Mouse (Mus musculus): ENCODE data around the gene Cacul1.
A peak's percentile ranks its signal among the peaks of the same experiment; 100 is the strongest.

Gene Cacul1

DNA sequence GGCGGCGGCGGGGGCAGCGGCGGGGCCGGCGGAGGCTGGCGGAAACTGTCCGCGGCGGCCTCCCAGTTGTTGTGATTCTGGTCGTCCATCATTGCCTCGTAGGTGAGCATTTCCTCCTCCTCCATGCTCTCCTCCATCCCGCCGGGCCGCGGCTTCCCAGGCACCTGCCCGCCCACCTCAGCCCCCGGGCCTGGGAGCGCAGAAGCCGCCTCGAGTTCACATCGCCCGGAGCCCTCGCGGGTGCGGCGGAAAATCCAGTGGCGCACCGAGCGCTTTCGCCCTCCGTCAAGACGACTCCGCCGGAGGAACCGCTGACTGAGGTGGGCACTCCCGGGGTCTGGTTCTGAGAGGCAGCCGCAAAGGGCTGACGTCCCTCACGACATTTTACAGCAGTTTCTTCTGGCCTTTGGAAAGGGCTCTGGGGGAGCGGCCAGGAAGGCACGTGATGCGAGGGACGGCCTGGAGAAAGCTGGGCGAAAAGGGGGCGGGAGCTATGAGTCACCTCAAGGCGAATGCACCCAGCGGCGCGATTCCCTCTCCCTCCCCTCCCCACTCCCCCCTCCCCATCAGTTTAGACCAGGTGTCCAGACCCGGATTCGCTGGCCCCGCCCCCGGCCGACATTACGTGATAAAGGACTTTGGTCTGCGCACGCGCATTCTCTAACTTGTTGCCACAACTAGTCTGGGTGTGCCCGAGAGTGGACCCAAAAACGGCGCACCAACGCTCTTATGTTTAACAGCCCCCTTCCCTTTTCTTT lies at the start of gene Cacul1:
TSS of gene Cacul1 (minus strand) at position 444 of the 758 bp plus-strand sequence.
- peak; percentile 98 for DNase-seq

DNA sequence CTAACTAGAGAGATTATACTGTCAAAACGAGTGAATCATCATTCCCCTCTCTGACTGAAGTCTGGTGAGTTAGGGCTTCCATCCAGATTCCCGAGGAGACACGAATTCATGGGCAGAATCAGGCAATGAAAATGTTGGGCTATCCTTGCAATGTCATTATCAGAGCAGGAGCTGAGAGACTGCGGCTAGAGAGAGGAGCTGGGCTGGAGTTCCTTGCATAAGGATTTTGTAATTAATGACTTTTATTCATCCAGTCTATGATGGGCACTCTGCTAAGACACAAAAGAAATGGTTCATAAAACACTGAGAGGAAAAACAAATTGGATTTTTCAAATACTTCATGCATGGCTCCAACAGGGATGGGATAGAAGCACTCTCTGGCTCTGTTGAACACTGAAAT lies 38.6 kb upstream of the Cacul1 start:
- DNase-seq, result no peak

DNA sequence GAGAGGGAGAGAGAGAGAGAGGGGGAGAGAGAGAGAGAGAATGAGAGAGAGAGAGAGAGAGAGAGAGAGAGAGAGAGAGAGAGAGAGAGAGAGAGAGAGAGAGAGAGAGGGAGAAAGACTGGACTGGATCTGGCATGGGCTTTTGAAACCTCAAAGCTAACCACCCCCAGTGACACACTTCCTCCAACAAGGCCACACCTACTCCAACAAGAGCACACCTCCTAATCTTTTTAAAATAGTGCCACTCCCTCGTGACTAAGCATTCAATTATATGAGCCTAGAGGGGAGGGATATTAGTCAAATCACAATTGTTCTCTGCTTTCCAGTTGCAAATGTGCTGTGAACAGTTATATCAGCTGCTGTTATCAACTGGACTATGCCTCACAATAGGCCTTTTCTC lies 36.2 kb upstream of the Cacul1 start:
- no peak for DNase-seq

DNA sequence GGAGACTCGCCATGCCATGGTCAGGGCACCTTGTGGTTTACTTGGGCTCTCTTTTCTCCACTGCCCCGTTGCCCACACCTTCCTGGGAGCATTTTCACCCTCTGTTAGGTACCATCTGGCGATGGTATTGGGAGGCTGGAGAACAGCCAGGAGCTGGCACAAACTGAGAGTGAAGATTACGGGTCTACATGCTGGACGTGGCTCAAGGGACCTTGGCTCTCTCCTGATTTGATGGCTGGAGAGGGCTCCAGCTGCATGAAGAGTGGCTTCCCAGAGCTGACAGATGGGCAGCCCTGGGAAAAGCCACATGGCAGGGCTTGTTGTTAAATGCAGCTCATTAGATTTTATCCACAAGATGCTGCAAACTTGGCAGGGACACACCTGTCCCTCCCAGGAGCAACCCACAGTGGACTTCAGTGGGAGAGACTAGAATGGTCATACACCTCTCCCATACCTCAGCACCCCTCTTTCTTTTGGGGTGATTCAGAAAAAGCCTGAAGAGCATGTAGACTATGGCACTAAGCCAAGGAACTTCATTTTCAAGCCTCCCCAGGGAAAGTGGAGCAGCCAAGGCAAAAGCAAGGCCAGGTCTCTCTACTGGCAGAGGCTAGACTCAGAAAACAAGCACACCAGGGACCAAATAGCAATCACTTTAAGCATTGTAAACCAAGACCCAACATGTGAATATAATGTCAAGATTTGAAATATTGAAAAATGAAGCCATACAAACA lies 34.8 kb upstream of the Cacul1 start:
- peak; percentile 32 for DNase-seq

DNA sequence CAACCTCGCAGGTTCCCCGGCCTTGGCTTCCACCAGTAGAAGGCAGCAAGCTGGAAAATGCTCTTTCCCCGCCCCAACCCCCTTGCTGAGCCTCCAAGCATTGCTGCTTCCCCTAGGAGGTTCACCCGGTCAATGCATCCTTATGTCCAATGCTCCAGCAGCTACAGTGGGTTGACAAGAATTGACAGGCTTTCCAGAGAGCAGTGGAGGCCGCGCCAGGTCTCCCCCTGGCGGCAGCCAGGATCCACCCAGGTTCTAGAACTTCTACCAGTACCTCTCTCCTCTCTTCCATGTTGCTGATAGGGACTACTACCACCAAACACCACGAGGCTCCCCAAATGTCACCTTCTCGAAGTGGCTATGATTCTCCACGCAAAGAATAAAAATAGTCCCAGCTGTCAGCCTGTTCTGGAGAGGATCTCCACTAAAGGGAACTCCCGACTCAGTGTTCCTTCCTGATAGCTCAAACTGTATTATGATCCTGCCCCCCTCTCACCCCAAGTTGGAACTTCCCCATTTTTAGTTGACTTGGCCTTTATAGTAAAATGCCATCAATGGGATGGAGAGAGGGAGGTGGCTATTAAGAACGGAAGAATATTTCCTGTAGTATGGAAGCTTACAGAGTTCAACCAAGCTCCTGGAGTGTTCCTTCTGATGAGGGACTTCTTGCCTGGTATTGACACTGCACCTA lies 30.8 kb upstream of the Cacul1 start:
- no peak for DNase-seq

DNA sequence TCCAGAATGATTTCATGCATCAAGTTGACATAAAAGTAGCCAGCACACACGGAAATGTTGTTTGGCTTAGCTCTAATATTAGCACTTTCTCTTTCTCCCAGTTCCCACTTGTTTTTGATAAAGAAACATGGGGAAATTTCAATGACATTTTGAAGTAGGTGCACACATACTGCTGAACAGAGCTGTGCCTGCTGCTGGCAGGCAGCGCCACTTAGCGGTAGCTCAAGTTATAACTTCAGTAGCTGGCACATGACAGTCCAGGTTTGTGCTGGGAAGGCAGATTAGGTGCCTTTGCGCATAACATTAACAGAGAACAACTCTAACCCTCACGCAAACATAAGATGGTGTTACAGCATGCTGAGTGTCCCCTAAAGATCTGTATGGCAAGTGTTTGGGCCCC lies 27.9 kb upstream of the Cacul1 start:
- DNase-seq, result peak; percentile 27

DNA sequence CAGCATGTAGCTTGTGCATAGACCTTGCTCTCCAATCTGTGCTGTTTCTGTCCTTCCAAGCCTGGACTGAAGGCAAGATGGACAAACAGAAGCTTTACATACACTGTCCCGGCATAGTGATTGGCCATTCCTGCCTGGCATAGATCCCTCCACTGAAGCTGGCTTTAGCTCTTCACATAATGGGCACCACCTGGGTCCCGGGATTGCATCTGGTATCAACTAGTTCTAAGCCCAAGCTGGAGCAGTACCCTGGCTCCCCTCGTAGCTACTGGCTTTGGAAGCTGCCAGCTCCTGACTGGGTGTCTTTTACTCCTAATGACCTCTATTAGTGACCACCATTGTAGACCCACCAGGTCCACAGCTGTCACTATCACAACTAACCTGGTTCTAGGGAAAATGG lies 22.8 kb upstream of the Cacul1 start:
- no peak for DNase-seq

DNA sequence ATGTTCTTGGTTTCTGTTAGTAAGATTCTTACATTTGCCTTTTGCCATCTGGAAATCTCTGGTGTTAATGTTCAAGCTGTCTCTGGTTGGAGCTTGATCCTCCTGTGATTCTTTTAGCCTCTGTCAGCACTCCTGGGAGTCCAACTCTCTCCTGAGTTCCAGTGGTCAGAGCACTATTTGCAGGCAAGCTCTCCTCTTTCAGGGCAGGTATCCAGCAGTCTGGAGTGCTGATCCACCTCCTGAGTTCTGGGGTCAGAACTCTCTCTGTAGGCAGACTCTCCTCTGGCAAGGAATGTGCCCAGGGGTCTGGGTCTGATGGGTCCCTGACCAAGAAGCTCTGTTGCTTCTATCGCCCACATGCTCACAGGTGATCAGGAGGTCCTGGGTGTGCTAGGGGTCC lies 21.2 kb upstream of the Cacul1 start:
- peak; percentile 78 for DNase-seq

DNA sequence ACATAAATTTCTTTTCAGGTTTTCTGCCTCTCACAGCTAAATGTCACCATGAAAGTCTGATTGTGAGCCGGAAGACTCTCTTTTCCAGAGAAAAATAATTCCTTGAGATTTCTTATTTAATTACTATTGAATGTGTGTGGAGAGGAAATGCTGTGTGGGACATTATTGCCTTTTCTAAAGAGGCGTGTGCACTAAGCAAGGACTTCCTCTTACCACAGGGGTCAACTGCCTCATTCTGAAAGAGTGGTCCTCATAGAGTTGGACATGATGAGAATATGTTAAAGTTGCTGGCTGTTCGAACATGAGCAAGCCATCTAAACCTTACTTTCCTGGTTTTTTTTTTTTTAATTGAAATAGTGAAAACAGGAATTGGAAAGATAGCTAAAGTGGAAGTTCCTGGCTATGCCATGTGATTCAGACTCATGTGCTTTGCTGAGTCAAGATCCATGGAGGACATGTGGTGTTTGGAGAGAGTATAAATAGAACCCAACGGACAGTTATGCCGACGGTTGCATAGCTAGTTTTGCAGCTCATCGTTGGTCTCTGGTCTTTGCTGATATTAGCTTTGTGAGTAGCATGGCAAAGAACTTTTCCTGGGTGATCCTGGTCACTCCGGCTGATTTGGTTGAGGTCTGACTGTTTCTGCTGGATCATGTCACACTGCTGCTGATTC lies 17.3 kb upstream of the Cacul1 start:
- DNase-seq, result no peak

DNA sequence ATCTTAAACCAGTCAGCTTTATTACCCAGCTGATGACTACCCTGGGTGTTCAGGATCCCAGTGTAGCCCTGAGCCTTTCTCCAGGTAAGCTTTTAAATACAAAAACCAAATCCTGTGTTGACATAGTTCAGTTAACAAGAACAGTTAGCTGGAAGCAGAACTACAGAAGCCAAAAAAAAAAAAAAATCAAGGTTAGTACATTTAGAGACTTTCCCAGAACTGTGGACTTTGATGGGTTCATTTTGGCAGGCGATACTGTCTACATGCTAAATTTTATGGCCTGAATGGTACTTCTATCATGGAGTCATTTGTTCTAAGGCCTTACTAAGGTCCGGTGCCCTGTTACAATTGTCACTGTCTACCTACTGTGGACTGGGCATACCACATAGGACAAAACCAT lies 8.8 kb upstream of the Cacul1 start:
- no peak for DNase-seq

DNA sequence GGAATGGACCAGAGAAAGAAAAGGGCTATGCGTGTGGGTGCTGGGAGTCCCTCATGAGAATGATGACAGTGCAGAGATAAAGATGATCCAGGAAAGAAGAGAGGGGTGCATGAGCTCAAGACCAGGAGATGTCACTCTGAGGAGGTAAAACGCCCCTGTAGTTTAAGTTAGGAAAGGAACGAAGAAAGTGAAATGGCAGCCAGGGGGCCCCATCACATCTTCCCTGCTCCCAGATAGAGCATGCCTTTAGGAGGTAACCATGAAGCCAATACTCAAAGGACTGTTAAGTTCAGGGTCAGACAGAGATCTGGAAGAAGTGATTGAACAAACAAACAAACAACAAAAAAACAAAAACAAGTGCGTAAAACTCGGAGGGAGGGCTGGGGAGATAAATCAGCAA lies 5.8 kb upstream of the Cacul1 start:
- DNase-seq, result no peak

DNA sequence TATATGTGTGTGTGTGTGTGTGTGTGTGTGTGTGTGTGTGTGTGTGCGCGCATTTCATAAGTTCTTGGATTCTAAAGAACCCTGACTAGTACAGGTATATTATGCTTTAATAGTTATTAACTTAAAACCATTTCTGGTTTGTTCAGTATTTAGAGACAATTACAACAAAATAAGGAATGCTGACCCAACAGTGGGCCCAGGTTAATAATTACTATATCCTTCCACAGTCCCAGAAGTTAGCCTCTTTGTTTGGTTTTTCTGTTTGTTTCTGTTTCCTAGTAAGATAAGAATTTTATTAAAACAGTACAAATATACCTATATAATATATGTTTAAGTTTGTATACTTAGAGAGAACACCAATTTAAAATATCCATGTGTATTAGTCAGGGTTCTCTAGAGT lies 2.4 kb upstream of the Cacul1 start:
- DNase-seq, result no peak

DNA sequence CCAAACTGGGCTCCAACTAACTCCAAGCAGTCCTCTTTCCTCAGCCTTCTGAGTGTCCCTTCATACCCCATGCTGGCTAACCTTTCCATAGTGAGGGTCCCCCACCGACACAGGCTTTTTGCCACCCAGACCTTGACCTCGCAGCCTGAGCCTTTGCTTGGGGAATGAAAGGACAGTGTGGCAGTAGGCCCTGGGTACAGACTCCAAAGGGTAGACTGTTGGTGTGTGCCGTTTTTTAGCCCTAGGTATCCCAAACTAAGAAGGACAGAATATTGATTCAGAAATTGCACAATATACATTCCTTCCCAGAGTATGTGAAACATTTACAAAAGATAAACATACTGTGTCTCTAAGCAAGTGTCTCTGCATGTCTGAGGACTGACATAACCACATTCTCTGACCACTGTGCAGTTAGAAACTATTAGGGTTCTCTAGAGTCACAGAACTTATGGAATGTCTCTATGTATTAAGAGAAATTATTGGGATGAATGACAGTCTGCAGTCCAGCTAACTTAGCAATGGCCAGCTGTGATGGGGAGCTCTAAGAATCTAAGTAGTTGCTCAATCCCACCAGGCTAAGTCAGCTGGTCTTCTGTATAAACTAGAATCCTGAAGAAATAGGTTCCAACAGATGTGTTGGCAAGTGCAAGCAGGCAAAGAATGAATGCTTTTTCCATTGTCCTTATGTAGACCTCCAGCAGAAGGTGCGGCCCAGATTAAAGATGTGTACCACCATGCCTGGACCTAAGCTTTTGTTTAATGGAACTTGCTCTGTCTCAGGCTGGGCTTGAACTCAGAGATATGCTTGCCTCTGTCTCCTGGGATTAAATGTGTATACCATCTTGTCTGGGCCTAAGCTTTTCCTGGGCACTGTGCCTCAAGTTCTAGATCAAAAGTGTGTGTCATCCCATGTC lies 809 bp upstream of the Cacul1 start:
- DNase-seq, result peak; percentile 10

DNA sequence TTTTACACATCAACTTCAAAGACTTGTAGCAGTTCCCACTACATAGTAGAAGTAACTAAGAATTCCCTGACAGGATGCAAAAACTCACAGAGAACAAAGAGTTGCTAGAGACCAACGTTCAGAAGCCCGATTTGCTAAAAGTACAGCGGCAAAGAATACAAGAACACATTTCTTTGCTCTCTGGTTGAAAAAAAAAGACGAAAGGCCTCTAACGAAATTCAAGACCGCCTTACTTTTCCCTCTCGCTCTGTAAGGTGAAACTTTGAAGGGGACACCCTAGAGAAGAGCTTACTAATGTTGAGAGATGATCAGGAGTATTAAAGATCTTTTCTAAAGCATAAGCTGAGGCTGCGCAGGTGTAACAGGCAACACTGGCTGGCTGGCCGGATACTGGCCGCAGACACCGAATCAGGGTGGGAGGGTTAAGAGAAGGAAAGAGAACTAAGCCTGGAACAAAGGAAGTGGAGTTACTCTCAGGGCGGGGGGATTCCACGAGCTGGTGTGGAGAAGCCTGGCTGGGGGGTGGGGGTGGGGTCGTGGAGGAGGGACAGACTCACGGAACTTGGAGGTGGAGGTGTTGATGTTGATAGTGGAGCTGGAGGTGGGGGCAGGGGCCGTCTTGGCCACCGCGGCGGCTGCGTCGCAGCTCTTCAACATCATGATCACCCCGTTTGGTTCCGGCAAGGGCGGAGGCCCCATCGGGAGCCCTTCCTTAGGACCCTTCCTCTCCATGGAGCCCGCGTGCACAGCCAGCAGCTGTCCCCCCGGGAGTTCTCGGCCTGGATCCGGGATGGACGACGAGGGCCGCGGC lies 849 bp downstream of the Cacul1 start:
- DNase-seq, result peak; percentile 61

DNA sequence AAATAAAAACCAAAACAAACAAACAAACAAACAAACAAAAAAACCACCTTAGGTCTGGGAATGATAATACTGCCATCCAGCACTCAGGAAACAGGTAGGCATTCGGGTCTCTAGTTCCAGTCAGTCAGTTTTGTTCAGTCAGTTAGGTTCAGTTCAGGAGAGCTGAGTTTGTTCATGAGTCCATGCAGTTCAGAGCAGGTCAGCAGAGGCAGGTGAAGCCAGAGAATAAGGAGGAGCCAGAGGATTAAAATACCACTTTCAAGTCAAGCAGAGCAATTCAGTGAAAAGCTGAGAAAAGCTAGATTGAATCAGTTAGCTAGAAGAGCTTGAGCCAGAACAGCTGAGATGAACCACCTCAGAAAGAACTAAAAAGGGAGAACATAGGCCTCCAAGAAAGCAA lies 4.1 kb downstream of the Cacul1 start:
- peak; percentile 19 for DNase-seq

DNA sequence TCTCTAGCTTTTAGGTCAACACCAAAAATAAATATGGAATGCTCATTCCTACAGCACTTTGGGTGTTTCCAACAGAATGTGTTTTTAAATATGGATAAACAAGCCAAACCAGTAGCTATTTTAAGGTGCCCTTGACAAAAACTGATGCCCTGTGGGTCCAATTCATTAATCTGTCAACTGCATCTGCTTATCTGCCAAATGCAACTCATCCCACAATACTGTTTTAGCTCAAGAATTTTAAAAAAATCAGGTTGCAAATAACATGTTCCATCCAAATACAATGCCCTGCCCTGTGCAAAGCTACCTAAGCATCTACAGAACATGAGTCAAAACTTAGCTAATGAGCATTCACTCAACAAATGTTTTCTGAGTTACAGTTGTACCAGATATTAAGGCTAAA lies 20.3 kb downstream of the Cacul1 start:
- no peak for DNase-seq

DNA sequence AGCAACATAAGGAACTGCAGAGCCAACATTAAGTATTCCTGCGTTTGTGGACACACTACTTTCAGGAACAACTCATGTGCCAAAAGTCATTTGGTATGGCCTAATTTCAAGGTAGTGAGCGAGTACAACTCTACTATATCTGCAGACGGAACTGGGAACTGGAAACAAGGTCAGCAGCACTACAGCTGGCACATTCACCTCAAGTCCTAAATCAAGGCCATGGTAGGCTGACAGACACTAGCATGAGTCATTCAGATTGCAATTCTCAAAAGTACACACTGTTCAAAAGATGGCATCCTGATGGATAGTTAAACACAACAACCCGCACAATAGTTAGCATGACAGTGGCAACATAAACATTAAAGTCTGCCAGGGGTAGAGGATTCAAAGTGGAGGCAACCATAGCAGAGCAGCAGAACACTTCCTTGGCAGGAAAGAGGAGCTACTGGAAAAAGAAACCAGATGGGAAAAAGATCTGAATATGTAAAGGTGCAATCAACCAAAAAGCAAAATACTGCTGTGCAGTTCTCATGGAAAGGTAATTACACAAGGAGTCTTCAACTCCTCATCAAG lies 25.9 kb downstream of the Cacul1 start:
- DNase-seq, result no peak

DNA sequence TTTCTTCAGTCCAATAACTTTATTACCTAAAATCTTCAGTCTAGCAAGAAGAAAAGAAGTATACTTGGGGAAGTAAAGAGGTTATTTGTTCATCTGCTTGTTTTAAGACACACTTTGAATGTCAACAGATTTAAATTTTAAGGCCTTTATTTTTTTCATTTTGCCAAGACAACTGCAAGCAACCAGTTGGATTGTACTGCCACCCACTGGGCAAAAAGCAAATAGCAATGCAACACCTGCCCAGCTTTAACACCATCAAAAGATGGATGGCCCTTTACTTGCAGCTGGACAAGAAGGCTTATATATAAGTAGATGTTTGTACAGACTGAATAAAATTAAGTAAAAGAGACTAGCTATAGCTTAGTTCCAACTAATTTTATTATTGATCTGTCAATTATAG lies 27.3 kb downstream of the Cacul1 start:
- peak; percentile 9 for DNase-seq

DNA sequence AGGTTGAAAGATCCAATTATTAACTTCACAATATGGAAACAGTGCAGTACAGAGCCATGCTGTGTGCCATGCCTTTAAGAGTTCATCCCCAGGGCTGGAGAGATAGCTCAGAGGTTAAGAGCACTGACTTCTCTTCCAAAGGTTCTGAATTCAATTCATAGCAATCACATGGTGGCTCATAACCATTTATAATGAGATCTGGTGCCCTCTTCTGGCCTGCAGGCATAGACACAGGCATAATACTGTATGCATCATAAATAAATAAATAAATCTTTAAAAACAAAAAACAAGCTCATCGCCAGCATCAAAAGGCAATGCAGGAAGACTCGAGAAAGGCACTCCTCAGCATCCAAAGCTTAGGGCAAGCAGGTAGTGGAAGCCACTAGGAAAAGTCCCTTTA lies 37.5 kb downstream of the Cacul1 start:
- no peak for DNase-seq

DNA sequence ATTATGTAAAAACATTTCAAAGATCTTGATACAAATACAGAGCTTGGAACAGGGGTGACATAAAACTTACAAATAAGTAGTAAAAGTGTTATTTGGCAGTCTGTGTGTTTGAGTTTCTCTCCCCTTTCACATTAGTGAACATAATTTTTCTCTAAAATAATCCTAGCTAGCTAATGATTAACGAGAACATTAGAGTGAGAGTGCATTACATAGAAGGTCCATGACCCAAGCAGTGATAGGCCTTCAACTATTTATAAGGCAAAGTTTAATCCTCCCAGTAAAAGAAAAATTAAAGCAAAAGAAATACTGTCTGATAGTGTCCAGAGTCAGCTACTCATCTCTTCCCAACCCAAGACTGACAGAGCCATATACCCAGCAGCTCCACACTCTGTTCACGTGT lies 48.9 kb downstream of the Cacul1 start:
- DNase-seq, result no peak

DNA sequence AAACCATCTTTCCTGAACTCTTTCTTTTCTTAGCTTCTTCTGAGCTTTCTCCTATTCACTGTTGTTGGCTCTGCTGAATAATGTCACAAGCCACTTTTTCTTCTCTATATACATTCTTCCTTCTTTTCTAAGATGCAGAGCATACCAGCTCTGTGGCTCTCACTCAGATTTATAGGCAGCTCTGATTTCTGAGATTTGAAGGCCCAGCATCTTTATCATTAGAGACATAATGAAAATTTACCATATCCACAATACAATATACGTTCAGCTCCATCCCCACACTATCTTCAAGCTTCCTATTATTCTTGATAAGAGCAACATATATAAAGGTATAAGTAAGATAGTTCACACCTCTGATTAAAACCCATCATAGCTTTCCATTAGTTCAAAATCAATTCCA lies 50.7 kb downstream of the Cacul1 start:
- DNase-seq, result no peak
